Mouse (Mus musculus): ENCODE data around the gene Gm37240. TPM values are rescaled to one million over a fixed set of nuclear protein-coding genes. Genes with fewer than 3 reads are reported as not detected.

The Gm37240 gene
- total RNA-seq, 1 experiment from 2014 or later: not detected

DNA sequence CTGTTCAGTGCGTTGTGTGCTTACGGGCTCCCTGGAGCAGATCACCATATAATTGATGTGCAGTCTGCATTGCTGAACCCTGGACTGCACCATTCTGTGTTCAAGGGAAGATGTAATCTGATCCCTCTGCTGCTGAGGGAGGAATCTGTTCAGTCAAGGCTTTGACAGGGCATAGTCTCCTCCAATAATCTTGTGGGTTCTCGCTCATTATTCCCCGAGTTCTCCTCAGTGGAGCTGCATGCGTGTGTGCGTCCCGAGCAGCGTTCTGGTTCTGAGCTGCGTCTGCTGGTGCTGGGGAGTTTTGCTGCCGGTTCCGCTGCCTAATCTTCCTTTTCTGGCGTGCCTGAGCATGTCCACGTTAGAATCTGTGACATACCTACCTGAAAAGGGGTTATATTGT, 935.2 kb downstream of the Gm37240 start:
- ATAC-seq (replicated peaks; ENCODE audit: insufficient number of reproducible peaks, low FRiP score, low TSS enrichment, poor library complexity, severe bottlenecking): no peak

DNA sequence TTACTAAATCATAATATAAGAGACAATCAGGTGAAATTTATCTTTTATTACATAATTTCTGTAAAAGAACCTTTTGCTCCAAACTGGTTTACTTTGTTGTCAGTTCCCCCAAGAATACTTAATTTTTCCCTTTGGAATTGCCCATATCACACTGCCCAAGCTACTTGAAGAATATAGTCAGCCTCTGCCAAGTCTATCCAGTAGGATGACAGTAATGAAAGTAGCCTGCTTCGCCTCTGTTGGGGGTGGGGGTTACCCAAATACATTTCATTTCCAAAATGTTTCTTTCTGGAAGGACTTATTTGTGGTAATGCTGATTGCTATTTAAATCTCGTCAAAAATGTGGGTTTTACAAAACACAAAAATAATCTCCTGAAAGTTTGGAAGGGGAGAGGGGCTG, 935.6 kb downstream of the Gm37240 start:
- no peak for ATAC-seq (replicated peaks; ENCODE audit: insufficient number of reproducible peaks, low FRiP score, low TSS enrichment, poor library complexity, severe bottlenecking)

DNA sequence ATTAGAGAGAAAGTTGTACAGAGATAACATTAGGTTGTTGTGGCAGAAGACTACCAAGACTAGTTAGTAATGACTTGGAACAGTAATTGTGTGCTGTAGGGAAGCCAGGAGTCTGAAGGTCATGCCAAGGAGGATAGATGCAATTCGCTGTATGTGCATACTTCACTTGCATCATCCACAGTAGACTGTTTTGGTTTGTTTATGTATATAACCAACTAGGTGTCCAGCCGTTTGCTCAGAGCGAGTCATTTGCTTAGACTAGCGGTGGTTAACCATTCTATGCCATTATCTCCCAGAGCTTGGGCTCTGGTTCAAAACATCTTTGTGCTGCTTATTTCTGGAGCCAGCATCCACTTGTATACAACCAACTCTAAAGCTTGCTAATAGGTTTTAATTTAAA, 937.9 kb downstream of the Gm37240 start:
- no peak for ATAC-seq (replicated peaks; ENCODE audit: insufficient number of reproducible peaks, low FRiP score, low TSS enrichment, poor library complexity, severe bottlenecking)

DNA sequence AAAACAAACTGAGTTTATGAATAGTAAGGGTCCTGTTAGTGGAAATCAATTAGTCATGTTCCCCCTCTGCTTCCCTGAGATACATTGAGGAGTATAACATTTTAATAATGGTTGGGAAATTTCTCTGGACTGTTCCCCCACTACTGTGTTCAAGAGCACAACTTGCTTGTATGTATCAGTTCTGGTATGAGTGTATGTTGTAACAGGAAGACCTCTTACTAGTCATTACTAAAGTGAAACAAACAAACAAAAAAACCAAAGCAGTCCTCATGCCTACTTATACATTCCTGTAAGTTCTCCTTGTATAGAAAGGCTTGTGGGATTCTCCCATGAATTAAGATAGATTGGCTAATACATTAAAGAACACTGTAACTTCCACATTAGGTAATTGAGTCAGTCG, 940.9 kb downstream of the Gm37240 start:
- no peak for ATAC-seq (replicated peaks; ENCODE audit: insufficient number of reproducible peaks, low FRiP score, low TSS enrichment, poor library complexity, severe bottlenecking)

DNA sequence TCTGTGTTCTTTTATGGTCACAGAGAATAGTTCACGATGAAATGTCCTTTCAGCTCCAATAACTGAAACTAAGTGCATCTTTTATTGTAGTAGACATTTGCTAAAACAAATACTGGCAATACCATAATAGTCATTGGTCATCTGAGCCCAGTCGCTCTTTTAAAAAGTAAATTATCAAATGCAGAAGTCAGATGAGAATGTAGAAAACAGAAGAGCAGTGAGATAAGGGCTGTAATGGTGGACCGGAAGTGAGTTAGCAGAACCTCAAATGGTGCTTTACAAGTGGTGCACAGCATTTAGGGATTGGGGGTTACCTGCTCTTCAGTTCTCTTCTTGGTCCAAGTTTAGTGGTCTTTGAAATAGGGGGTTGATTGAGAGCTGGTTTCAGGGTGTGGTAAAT, 942.4 kb downstream of the Gm37240 start:
- no peak for ATAC-seq (replicated peaks; ENCODE audit: insufficient number of reproducible peaks, low FRiP score, low TSS enrichment, poor library complexity, severe bottlenecking)

DNA sequence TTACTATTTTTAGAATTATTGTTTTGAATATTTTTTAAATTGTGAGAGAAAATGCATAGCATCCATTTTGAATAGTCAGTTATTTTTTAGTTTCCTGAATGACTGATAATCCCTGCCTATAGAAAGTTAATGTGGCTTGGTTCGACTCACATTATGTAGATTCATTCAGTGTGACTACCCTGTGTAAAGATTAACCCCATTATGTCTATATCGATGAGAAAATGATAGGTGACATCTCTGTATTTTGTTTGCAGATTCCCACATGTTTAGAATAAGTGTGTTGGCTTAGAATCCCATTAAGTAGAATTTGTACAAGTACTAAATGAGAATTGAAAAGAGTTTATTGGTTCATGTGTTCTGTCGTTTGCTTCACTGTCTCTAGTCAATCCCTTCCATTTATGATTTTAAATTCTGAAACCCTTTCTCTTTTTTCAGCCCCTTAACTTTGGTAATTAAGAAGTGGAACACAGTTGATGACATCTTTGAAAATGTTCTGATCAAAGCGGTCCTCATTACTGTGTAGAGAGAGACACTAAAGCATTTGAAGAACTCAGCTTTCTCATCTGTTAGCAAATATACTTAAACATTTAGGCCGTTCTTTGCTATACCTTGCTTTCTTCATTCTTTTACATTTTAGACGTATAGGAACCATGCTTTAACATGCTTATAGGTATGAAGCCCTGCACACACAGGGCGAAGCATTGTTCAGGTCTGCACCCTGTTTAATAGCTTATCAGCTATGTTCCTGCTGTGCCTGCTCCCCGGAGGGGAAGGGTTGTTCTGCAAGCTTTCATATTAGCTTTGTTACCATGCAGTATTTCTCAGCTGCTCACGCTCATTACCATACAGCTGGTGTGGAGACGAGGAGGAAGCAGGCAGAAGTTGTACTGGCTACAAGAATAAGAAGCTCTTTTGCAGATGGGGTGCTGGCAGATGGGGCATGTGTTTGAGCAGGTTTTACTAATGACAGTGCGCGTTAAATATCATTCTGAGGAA, 949.7 kb downstream of the Gm37240 start:
- ATAC-seq (replicated peaks; ENCODE audit: insufficient number of reproducible peaks, low FRiP score, low TSS enrichment, poor library complexity, severe bottlenecking): no peak

DNA sequence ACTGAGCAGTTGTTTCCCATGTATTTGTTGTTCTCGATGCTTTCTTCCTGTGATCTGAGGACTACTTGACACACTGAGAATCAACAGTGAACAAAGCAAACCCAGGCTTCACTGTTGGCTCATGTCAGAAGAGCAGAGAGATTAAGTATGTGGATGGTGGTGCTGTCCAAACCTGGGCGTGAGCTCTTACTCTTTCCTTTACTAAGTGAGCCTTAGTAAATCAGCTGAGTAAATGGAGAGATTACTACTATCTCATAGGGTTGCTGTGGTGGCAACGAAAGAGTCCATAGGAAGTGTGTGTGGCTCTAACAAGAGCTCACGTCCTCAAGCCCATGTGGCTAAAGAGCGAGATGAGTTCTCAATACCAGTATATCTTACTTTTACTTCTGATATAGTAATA, 950.4 kb downstream of the Gm37240 start:
- no peak for ATAC-seq (replicated peaks; ENCODE audit: insufficient number of reproducible peaks, low FRiP score, low TSS enrichment, poor library complexity, severe bottlenecking)

DNA sequence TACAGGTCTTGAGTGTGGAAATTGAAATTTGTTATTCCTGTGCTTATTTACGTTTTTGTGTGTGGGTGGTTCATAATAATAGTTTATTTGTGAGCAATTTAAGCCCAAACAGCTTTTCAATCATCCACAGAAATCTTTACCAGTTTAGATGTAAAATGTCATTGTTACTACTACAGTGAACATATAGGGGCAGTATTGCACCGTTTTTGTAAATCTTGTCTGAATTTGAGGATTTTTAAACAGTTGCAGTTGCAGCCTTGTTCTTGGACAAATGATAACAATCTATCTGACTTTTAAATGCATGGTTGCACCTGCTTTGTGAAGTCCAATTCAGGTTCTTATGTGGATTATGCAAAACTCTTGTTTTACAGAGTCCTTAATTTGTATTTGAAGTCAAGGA, 951.1 kb downstream of the Gm37240 start:
- no peak for ATAC-seq (replicated peaks; ENCODE audit: insufficient number of reproducible peaks, low FRiP score, low TSS enrichment, poor library complexity, severe bottlenecking)

DNA sequence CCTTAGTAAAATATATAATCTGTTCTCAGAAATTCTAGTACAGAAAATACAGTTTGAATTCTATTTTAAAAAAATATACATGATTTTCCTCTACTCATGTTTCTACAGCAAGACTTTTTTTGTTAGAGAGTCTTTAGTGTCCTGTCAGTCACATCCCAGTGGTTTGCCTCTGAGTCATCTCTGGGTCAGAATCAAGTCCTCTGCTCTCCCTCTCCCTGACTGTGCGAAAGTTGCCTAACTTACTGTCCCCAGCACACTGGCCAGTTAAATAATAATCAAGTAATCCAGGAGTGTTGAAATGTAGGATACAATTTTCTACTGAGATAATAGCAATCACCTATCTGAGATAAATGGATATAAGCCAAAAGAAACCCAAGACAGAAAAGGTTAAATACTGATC, 951.6 kb downstream of the Gm37240 start:
- no peak for ATAC-seq (replicated peaks; ENCODE audit: insufficient number of reproducible peaks, low FRiP score, low TSS enrichment, poor library complexity, severe bottlenecking)

DNA sequence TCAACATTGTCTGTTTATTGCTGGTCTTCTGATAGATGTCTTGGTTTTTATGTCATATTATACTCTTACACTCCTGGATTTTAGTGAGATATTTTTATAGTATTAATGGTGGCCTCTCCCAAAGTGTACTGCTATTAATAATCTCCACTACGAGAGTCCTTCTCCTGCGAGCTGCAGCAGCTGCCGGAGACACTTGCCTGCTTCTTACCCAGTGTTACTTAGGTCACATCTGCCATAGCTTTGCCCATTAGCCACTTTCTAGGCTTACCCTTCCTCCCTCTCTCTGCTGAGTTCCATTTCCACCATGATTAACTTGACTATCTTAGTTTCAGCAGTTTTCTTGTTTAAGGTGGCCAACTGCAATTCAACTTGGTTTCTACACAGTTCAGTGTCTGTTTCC, 956.6 kb downstream of the Gm37240 start:
- ATAC-seq (replicated peaks; ENCODE audit: insufficient number of reproducible peaks, low FRiP score, low TSS enrichment, poor library complexity, severe bottlenecking): no peak

DNA sequence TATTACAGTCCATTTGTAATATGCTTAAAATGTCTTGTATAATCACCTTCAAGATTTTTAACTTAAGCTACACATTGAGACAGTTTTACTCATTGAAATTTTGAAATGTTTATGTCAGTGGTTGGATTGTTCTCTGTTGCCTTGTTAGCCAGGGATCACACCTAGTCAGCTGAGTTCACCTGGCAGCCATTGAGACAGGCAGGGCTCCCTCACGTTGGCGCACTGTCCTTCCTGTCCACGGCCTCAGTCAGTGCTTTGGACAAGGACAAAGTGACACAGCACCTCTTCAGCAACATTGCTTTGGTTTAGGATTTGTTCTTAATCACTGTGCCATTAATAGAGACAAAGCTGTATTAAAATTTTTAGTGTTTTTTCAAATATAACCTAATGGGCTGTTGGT, 958.1 kb downstream of the Gm37240 start:
- no peak for ATAC-seq (replicated peaks; ENCODE audit: insufficient number of reproducible peaks, low FRiP score, low TSS enrichment, poor library complexity, severe bottlenecking)

DNA sequence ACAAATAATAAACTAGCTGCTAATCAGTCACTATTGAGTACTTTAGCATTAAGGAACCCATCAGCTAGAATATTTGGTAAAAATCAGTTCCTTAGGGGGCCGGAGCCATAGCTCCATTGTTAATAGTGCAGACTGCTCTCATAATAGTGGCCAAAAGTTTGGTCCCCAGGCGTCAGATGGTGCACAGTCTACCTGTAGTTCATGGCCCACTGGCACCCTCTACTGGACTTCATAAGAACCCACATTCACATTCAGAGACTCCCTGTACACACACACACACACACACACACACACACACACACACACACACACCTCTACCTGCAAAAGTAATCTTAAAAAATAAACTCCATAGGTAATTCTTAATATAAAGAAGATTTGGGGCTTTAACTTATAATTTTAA, 959.4 kb downstream of the Gm37240 start:
- ATAC-seq (replicated peaks; ENCODE audit: insufficient number of reproducible peaks, low FRiP score, low TSS enrichment, poor library complexity, severe bottlenecking): no peak

DNA sequence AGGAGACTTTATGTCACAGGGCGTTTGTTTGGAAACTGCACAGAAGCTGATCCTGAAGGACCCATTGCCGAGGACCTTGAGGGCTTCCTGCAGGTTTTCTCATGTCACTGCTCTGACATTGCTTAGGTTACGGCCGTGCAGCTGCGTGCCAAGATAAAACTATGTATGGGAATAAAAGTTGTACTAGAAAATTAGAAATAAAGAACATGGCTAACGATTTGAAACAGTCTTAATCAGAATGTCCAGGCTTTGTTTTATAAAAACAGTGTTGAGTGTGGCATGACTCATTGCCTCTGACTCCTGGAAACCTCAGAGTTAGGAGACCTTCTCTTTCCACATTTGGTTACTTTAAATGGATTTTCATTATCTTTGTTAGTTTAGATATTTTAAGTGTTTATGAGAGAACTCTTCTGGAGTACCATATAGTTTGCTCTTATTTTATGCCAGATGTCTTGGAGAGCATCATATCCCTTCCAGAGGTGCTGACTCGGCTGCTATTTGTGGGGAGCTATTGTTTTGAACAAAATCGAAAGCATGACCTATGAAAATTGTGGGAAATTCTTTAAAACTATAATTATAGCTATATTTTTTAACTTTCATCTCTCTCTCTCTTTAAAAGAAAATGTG, 960.0 kb downstream of the Gm37240 start:
- no peak for ATAC-seq (replicated peaks; ENCODE audit: insufficient number of reproducible peaks, low FRiP score, low TSS enrichment, poor library complexity, severe bottlenecking)

DNA sequence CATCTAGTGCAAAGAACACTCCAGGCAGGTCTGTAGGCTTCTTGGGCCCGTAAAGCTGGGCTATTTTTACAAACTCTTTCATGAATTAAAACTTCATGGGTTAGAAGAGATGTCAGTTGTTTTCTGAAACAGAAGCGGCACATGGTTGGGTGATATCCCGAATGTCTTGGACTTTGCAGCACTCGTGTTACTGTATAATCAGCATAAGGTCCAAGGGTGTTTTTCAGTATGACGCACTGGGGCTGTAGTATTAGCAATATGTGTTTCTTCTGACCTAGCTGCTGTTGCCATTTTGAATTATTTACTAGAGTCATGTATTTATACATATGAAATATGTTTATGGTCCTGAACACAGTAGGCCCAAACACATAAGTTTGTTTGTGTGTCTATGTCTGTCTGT, 961.2 kb downstream of the Gm37240 start:
- ATAC-seq (replicated peaks; ENCODE audit: insufficient number of reproducible peaks, low FRiP score, low TSS enrichment, poor library complexity, severe bottlenecking): no peak

DNA sequence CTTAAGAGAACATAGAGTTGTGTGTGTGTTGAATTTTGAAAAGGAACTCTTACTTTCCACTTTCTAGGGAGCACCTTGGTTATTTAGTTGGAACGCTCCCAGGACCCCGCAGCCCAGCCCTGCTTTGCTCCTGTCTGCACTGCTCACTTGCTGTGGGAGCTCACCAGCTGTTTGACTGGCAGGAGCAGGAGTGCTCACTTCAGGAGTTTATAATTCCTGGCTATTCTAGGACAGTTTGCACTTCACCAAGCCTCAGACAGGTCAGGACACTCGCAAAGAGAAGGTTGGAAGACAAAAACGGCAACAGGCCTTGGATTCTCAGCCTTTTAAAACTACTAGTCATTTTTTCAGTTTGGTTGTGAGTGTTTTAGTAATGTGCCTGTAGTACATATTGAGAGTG, 962.1 kb downstream of the Gm37240 start:
- ATAC-seq (replicated peaks; ENCODE audit: insufficient number of reproducible peaks, low FRiP score, low TSS enrichment, poor library complexity, severe bottlenecking): no peak

DNA sequence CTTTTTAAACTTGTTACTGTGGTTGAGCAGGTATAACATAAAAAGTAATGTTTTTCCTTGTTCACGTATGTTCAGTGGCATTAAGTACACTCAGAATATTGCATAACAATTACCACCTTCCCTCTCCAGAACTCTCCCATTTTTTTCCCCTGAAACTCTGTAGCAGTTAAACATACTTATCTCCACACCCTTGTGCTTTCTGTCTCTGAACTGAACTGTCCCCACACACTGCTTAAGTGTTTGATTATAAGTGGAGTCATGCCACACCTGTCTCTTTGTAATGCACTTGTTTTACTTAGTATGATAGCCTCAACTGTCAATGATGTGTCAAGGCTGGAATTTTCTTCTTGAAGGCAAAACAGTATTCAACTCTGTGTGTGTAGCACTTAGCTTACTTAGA, 963.6 kb downstream of the Gm37240 start:
- no peak for ATAC-seq (replicated peaks; ENCODE audit: insufficient number of reproducible peaks, low FRiP score, low TSS enrichment, poor library complexity, severe bottlenecking)

DNA sequence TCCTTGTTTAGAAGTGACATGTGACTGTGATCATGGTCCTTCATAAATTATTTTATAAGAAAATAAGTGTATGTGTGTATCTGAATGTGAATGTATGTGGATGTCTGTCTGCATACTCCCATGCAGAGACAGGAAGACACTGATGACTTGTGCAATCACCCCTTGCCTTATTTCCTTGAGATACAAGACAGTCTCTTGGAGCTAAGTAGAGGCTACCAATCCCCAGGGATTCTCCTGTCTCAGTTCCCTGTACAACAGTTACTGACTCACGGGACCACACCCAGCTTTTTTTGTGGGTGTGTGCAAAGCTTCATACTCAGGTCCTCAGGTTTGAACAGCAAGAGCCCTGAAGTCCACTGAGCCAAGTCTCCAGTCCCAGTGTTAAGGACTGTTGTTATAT, 964.1 kb downstream of the Gm37240 start:
- ATAC-seq (replicated peaks; ENCODE audit: insufficient number of reproducible peaks, low FRiP score, low TSS enrichment, poor library complexity, severe bottlenecking): no peak

DNA sequence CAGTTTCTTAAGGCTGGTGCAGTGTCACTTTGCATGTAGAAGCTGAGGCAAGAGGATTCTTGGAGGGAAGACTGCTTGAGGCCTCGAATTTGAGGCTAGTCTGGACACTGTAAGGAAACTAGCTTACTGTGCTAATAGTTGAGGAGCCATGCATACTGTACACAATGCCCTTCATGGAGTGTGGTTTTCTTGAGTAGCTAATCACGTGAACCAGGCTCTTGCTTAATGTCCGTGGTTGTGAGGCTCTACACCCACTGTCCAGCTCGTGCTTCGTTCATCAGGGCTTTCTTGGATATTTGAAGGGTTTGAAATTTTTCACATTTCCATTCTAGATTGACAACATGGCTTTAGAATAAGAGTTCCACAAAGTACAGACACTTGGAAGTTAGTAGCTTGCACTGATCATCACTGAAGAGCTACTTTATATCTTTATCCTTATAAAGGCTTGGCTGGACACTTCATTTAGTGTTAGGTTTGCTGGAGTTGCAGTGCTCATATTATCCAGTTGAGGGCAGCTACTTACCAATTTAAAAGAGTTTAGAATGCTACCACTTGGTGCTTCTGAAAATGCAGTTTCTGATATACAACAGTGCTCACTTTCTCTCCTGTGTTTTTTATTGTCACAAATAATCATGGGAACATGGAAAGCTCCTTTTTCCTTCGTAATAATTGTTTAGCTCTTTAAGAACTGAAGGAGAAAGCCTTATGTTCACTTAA, 965.5 kb downstream of the Gm37240 start:
- 0 out of 2 replicates have a peak, but pooled peaks have one; percentile 40 for ATAC-seq (replicated peaks; ENCODE audit: insufficient number of reproducible peaks, low FRiP score, low TSS enrichment, poor library complexity, severe bottlenecking)

DNA sequence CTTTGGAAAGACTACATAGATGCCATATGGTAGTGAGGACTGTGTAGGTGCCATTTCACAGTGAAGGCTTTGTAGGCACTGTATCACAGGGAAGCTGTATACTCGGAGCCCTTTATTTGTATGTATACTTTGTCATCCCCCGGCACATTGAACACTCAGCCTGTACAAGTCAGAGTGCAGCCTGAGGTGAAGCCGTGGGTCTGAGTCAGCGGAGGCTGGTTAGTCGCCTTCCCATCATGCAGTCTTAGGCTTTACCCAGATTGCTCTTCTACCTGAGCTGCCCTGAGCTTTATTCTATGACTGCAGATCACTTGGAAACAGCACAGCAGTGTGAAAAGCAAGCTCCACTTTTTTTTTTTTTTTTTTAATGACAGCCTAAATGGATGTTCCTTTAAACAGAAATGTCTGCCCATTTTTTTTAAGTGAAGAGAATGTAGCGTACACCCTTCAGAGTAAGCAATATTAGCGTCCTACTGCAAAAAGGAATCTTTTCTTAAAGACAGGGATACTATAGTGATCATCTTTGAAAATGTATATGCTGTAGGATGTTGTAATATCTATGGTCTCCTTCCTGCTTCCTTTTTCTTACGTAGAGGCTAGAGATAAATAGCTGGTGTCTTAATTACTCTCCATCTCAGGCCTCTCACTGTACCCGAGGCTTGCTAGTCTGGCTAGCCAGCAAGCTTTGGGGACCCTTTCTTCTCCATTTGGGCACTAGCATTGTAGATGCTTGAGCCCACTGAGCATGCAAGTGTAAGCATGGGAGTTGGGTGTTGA, 969.2 kb downstream of the Gm37240 start:
- ATAC-seq (replicated peaks; ENCODE audit: insufficient number of reproducible peaks, low FRiP score, low TSS enrichment, poor library complexity, severe bottlenecking): 0 out of 2 replicates have a peak, but pooled peaks have one; percentile 13

All from monocyte, adult 5-6 weeks (primary cell).